Mouse (Mus musculus) CH12.LX (cell line): ENCODE data around the gene Mov10l1.

Source experiments
- CTCF ChIP-seq, 2 experiments: IDR thresholded peaks in 1 of 2; conservative IDR thresholded peaks in 1 of 2; 2 replicates each; pipeline ENCODE4 v1.5.1; 2011 to 2012; ENCODE audit warnings: low read depth in 2 of 2, low read length in 2 of 2, improper control_type of control experiment in 1 of 2, inconsistent platforms in 1 of 2, mild to moderate bottlenecking in 1 of 2, moderate library complexity in 1 of 2
- E2F4 ChIP-seq: IDR thresholded peaks from 2 replicates; pipeline ENCODE4 v1.6.1; 2011; ENCODE audit warnings: low read depth, low read length, improper control_type of control experiment; ENCODE audit not compliant: insufficient replicate concordance
- EP300 ChIP-seq: IDR thresholded peaks from 2 replicates; pipeline ENCODE4 v1.6.1; 2011; ENCODE audit warnings: low read length, improper control_type of control experiment
- JUND ChIP-seq: conservative IDR thresholded peaks from 2 replicates; pipeline ENCODE4 v1.6.1; 2011; ENCODE audit warnings: low read depth, low read length, improper control_type of control experiment
- MAX ChIP-seq: IDR thresholded peaks from 2 replicates; pipeline ENCODE4 v1.6.1; 2011; ENCODE audit warnings: low read length, improper control_type of control experiment
- MAZ ChIP-seq: IDR thresholded peaks from 2 replicates; pipeline ENCODE4 v1.6.1; 2012; ENCODE audit warnings: low read depth, mild to moderate bottlenecking, inconsistent platforms, low read length, improper control_type of control experiment, moderate library complexity
- POLR2A ChIP-seq: IDR thresholded peaks from 2 replicates; pipeline ENCODE4 v1.6.1; 2011; ENCODE audit warnings: low read depth, mild to moderate bottlenecking, improper control_type of control experiment, low read length
- RAD21 ChIP-seq: IDR thresholded peaks from 2 replicates; pipeline ENCODE4 v1.6.1; 2011; ENCODE audit warnings: low read depth, mild to moderate bottlenecking, low read length, improper control_type of control experiment, moderate library complexity
- RCOR1 ChIP-seq: conservative IDR thresholded peaks from 2 replicates; pipeline ENCODE4 v1.6.1; 2012; ENCODE audit warnings: low read depth, mild to moderate bottlenecking, inconsistent platforms, low read length, improper control_type of control experiment
- TBP ChIP-seq: conservative IDR thresholded peaks from 2 replicates; pipeline ENCODE4 v1.6.1; 2011; ENCODE audit warnings: low read depth, low read length, improper control_type of control experiment
- UBTF ChIP-seq: IDR thresholded peaks from 2 replicates; pipeline ENCODE4 v1.6.1; 2012; ENCODE audit warnings: low read depth, mild to moderate bottlenecking, inconsistent platforms, low read length, improper control_type of control experiment, moderate library complexity
- ZC3H11A ChIP-seq: IDR thresholded peaks from 2 replicates; pipeline ENCODE4 v1.6.1; 2012; ENCODE audit warnings: low read depth, mild to moderate bottlenecking, inconsistent platforms, low read length, improper control_type of control experiment

DNA sequence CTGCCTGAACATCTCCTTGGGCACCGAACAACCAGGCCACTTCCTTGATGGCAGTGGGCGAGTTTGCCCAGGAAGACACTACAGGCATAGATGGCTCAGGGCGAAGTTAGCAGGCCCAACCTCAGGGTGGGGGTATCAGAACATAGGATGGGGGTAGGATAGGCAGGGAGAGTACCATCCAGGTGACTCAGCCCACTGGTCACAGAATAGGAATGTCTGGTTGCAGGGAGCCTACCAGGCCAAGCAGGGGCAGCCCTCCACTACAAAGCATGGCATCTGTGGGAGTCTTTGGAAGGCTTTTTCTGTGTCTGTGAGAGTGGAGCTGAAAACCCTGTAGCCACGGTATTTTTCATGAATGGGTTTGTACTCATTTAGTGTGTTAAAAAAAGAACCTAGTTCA lies 25.2 kb upstream of the Mov10l1 start:
- TF ChIP-seq POLR2A (no peak), CTCF (conservative IDR thresholded peaks at IDR 0.05 in 1 of 2, IDR thresholded peaks at IDR 0.05 in 1 of 2; ENCODE audit: low read depth in 2 of 2, low read length in 2 of 2) (no peak), MAZ (no peak), ZC3H11A (no peak), UBTF (no peak), EP300 (no peak), JUND (no peak), TBP (no peak), E2F4 (no peak), RAD21 (no peak), RCOR1 (no peak), MAX (no peak)
